Mouse (Mus musculus) thymus, adult 2 months (tissue): ENCODE results near the gene Rnf222.

Source experiments
- CTCF ChIP-seq: fragments of 200-500 bp; IDR thresholded peaks from 2 replicates; pipeline ENCODE4 v1.5.1; 2012; ENCODE audit warnings: mild to moderate bottlenecking, control low read depth, low read length, moderate library complexity, borderline replicate concordance; ENCODE audit not compliant: control insufficient read depth, poor library complexity, insufficient read depth; ENCODE audit errors: extremely low read depth
- POLR2A ChIP-seq: fragments of 200-500 bp; IDR thresholded peaks from 2 replicates; pipeline ENCODE4 v1.6.1; 2012; ENCODE audit warnings: mild to moderate bottlenecking, low read length, control low read depth, moderate library complexity; ENCODE audit not compliant: control insufficient read depth, poor library complexity, insufficient read depth; ENCODE audit errors: extremely low read depth

DNA sequence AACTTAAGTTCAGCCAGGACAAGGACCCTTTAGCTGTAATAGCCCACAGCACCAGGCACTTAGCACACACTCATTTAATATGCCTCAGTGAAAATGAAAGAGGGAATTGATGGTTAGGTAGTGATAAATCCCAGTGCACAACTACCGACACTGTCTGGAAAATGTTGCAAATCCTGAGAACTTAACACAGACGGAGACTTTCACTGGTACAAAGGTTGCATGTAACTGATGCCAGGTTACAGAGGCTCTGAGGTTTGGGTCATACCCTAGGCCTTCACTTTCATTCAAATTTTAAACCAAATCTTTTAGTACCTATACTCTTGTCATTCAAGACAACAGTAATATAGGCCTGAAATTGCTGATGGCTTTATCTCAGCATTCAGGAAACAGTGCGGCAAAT, 31.0 kb upstream of the Rnf222 start:
- TF ChIP-seq CTCF (no peak), POLR2A (no peak)
